Mouse (Mus musculus) urinary bladder, adult 2 months (tissue): ENCODE data around the gene Spsb4. TPM values are rescaled to one million over a fixed set of nuclear protein-coding genes. Genes with fewer than 3 reads are reported as not detected.

ENCODE experiments used
- DNase-seq: peaks from one replicate; pipeline ENCODE4 v3.0.0; 2022; ENCODE audit warnings: low spot score
- polyA plus RNA-seq: library from polyadenylated mRNA; depleted of rRNA; stranded (reverse); fragments of >200 nt; gene quantifications from 2 replicates; pipeline ENCODE4 v1.2.3, GENCODE M21; 2012; rRNA removed

Spsb4 gene
- polyA plus RNA-seq, 1 experiment, result 0.41 TPM

- DNase-seq, result no peak
Observed at GRCm38 (mm10) chr9:96893582-96893981, 125.1 kb downstream of the Spsb4 start.

Other genes starting within 250 kb of the Spsb4 start
- 6.6 and 7.6 TPM in 2 replicates for gene Pxylp1, start 126.2 kb downstream of the Spsb4 start, polyA plus RNA-seq
- 56.2 and 59.7 TPM in 2 replicates for gene Slc25a36, start 92.3 kb upstream of the Spsb4 start, polyA plus RNA-seq